Mouse (Mus musculus) hindbrain, embryonic 11.5 days (tissue): ENCODE data around the gene Nme6. TPM values are rescaled to one million over a fixed set of nuclear protein-coding genes. Genes with fewer than 3 reads are reported as not detected.
A peak's percentile ranks its signal among the peaks of the same experiment; 100 is the strongest.

Experiments used
- ATAC-seq: fragments of 200-750 bp; cut with Nextera tagmentation; 2 replicates; pipeline ENCODE4 v1.8.0; 2017; ENCODE audit warnings: mild to moderate bottlenecking, moderate TSS enrichment, moderate library complexity; ENCODE audit not compliant: low FRiP score
- DNase-seq: peaks from one replicate; pipeline ENCODE4 v3.0.0-alpha.2; 2015; ENCODE audit warnings: low spot score
- H3K27ac ChIP-seq: fragments of 300-500 bp; sonication (generic); 2 replicates; pipeline ENCODE4 v1.5.1; 2014; ENCODE audit warnings: mild to moderate bottlenecking, low read depth, low read length
- H3K27me3 ChIP-seq: fragments of 300-500 bp; sonication (generic); 2 replicates; pipeline ENCODE4 v1.6.1; 2014; ENCODE audit warnings: mild to moderate bottlenecking, low read length, moderate library complexity, mixed read lengths; ENCODE audit not compliant: control insufficient read depth, insufficient read depth
- H3K36me3 ChIP-seq: fragments of 300-500 bp; sonication (generic); 2 replicates; pipeline ENCODE4 v1.6.1; 2014; ENCODE audit warnings: mild to moderate bottlenecking, low read length, moderate library complexity, mixed read lengths; ENCODE audit not compliant: control insufficient read depth, insufficient read depth
- H3K4me1 ChIP-seq: fragments of 300-500 bp; sonication (generic); replicated peaks from 2 replicates; pipeline ENCODE4 v1.6.1; 2014; ENCODE audit warnings: low read length, mixed read lengths; ENCODE audit not compliant: control insufficient read depth, insufficient read depth
- H3K4me2 ChIP-seq: fragments of 300-500 bp; sonication (generic); replicated peaks from 2 replicates; pipeline ENCODE4 v1.6.1; 2014; ENCODE audit warnings: mild to moderate bottlenecking, low read depth, low read length
- H3K4me3 ChIP-seq: fragments of 300-500 bp; sonication (generic); 2 replicates; pipeline ENCODE4 v1.5.1; 2014; ENCODE audit warnings: low read depth, low read length
- H3K9ac ChIP-seq: fragments of 300-500 bp; sonication (generic); 2 replicates; pipeline ENCODE4 v1.6.1; 2014; ENCODE audit warnings: low read depth, low read length
- H3K9me3 ChIP-seq: fragments of 300-500 bp; sonication (generic); 2 replicates; pipeline ENCODE4 v1.6.1; 2016; ENCODE audit warnings: low read length; ENCODE audit not compliant: control insufficient read depth
- WGBS: fragments of 180-500 bp; shearing (Covaris S2); extraction: QIAGEN DNeasy Blood & Tissue Kit; methylation state at CpG from one replicate; pipeline ENCODE4 v1.1.7; 2014; 5-methylcytosine and 5-hydroxymethylcytosine counted together
- polyA plus RNA-seq: library from polyadenylated mRNA; unstranded; fragments of >200 nt; fragmentation: Nextera tagmentation; extraction: Ambion mirVana; gene quantifications from 2 replicates; pipeline ENCODE4 v1.2.1, GENCODE M21; 2014

Gene Nme6
- polyA plus RNA-seq, 1 experiment from 2014 or later, result 90.6 TPM

DNA sequence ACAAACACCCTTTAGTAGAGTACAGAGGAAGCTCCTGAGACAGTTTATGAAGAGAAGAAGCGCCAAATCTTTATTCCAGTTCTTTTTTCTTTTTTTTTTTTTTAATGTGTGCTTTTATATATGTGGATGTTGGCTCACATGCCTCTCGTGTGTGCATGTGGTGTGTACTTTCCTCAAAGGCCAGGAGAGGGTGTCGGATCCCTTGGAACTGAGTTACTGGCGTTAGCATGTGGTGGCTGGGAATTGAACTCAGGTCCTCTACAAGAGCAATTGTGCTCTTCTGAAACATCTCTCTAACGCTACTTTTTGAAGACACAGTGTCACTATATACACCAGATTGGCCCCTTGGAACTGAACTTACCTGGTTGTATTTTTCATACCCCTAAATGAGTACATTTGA, 45.1 kb downstream of the Nme6 start:
- 0 out of 2 replicates have a peak, but pooled peaks cover 2% of the 10 kb centered on the region for H3K4me1 ChIP-seq
- H3K4me3 ChIP-seq, result peak overlapping the region; percentile 98; the same call in 1 of the 2 replicates
- ATAC-seq (no peak), DNase-seq (no peak)
- 82% methylated on average over 5 of the region's 5 CpGs for WGBS
- peak overlapping the region; percentile 77 for H3K4me2 ChIP-seq
- H3K9ac ChIP-seq, result no peak overlapping the region
- 0 out of 2 replicates have a peak, but pooled peaks cover 7% of the 10 kb centered on the region for H3K36me3 ChIP-seq
- no peaks in the 10 kb centered on the region for H3K27me3 ChIP-seq
- H3K9me3 ChIP-seq, result no peaks in the 10 kb centered on the region
- H3K27ac ChIP-seq, result no peak overlapping the region

DNA sequence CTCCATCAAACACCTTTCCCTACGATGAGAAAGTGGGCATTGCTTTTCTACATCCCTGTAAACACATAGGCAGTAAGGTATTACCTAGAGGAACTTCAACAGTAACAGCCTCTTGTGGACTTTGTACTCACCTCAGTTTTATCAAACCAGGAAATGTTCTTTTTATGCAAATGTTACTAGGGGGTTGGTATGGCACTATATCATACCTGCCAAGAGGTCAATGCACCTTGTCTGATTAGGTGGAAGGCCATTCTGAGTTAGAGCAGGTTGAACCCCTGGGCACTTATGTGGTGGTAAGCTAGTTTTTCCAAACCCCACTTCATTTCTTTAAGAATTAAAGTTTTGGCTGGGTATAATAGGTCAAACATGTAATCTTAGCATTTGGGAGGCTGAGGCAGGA, 46.8 kb downstream of the Nme6 start:
- ATAC-seq (no peak), DNase-seq (no peak)
- 0 out of 2 replicates have a peak, but pooled peaks cover 2% of the 10 kb centered on the region for H3K4me1 ChIP-seq
- 100% methylated on average over 1 of the region's 1 CpGs for WGBS
- H3K27me3 ChIP-seq, result no peaks in the 10 kb centered on the region
- no peak overlapping the region for H3K9ac ChIP-seq
- no peaks in the 10 kb centered on the region for H3K9me3 ChIP-seq
- H3K36me3 ChIP-seq, result peaks cover 16% of the 10 kb centered on the region; the same call in 1 of the 2 replicates
- no peak overlapping the region for H3K4me3 ChIP-seq
- no peak overlapping the region for H3K4me2 ChIP-seq
- H3K27ac ChIP-seq, result no peak overlapping the region

DNA sequence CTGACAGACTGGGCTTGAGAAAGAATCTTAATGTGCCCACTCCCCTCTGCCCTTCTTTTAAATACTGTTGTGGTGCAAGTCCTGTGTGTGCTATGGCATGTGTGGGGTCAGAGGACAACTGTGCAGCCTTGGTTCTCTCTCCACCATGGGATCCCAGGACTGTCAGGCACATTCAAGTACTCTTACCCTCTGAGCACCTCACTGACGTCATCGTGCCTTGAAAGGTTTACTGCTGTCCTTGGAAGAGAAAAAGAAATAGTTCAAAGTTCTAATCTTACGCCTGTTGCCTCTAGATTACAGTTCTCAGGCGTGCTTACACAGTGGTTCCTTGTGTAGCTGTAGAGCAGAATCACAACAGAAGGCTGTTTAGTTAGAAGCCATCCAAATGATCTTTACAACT, 53.7 kb downstream of the Nme6 start:
- no peaks in the 10 kb centered on the region for H3K9me3 ChIP-seq
- no peak for ATAC-seq
- H3K27me3 ChIP-seq, result no peaks in the 10 kb centered on the region
- H3K4me1 ChIP-seq, result no peaks in the 10 kb centered on the region
- H3K36me3 ChIP-seq, result peaks cover 27% of the 10 kb centered on the region
- H3K9ac ChIP-seq, result no peak overlapping the region
- H3K27ac ChIP-seq, result no peak overlapping the region
- WGBS, result 90% methylated on average over 4 of the region's 4 CpGs
- no peak for DNase-seq
- H3K4me2 ChIP-seq, result no peak overlapping the region
- no peak overlapping the region for H3K4me3 ChIP-seq

DNA sequence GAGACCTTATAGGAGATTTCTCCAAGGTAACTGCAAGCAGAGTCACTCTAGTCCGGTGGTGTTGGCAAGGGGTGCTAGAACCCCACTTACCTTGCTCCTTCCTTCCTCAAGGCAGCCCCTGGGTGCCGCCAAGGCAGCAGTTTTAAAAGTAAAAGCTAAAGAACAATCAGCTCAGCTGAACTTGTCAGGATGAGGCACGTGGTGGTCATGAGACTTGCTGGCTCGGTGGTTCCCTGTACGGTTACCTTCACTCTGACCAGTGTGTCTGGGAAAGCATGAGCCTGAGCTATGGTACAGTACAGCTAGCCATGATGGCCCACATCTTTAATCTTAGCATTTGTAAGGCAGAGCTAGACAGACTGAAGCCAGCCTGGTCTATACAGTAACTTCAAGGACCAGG, 54.8 kb downstream of the Nme6 start:
- peaks cover 27% of the 10 kb centered on the region for H3K36me3 ChIP-seq

DNA sequence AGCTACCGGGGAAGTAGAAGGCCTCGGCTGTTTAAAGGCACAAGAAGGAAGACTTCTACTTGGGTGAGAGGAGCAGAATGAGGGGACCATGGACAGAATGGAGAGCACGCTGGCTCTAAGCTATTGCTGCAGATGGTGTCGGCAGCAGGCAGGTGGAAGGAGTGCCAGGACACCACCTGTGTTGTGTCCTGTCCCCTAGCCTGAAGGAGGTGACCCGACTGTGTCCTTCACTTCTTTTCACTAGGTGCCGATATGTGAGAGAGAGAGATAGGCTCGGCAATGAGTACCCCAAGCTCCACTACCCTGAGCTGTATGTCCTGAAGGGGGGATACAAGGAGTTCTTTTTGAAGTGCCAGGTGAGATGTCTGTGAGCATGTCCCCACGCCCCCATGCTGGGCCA, 59.0 kb downstream of the Nme6 start:
- DNase-seq (no peak), ATAC-seq (no peak)
- 92% methylated on average over 8 of the region's 8 CpGs for WGBS
- Histone ChIP-seq H3K4me3 (no peak overlapping the region), H3K9me3 (no peaks in the 10 kb centered on the region), H3K4me2 (no peak overlapping the region), H3K27ac (no peak overlapping the region), H3K9ac (no peak overlapping the region), H3K27me3 (no peaks in the 10 kb centered on the region), H3K4me1 (no peaks in the 10 kb centered on the region; the same call in 1 of the 2 replicates), H3K36me3 (peaks cover 7% of the 10 kb centered on the region; the same call in 1 of the 2 replicates)

More for the DNA sequence above, 54.8 kb downstream of the Nme6 start:
- H3K4me1 ChIP-seq, result no peaks in the 10 kb centered on the region
- no peaks in the 10 kb centered on the region for H3K9me3 ChIP-seq
- WGBS, result 89% methylated on average over 5 of the region's 5 CpGs
- DNase-seq, result no peak
- H3K4me2 ChIP-seq, result no peak overlapping the region
- no peak for ATAC-seq
- H3K9ac ChIP-seq, result no peak overlapping the region
- H3K27me3 ChIP-seq, result no peaks in the 10 kb centered on the region
- H3K4me3 ChIP-seq, result no peak overlapping the region
- H3K27ac ChIP-seq, result no peak overlapping the region

Other genes with a start within 250 kb of the Nme6 start
- not detected in 2 replicates for gene Fbxw24, start 206.7 kb upstream of the Nme6 start, polyA plus RNA-seq
- 0.13 TPM in 1 of 2 replicates, not detected in the other for gene Fbxw25, start 168.1 kb upstream of the Nme6 start, polyA plus RNA-seq
- 0.10 TPM in 1 of 2 replicates, not detected in the other for gene Fbxw18, start 130.0 kb upstream of the Nme6 start, polyA plus RNA-seq
- not detected in 2 replicates for gene Fbxw26, start 86.7 kb upstream of the Nme6 start, polyA plus RNA-seq
- not detected in 2 replicates for gene Fbxw27, start 42.1 kb upstream of the Nme6 start, polyA plus RNA-seq
- gene Spink8, start 20.5 kb upstream of the Nme6 start, polyA plus RNA-seq, result not detected in 2 replicates
- gene Camp, start 16.9 kb downstream of the Nme6 start, polyA plus RNA-seq, result 0.28 and 0.31 TPM in 2 replicates
- 24.6 and 33.5 TPM in 2 replicates for gene Cdc25a, start 42.8 kb downstream of the Nme6 start, polyA plus RNA-seq
- gene Map4, start 98.7 kb downstream of the Nme6 start, polyA plus RNA-seq, result 78.9 and 98.7 TPM in 2 replicates